Mouse (Mus musculus) olfactory bulb, adult 2 months (tissue): Measurements from ENCODE around the gene Rad51.

Experiments
- CTCF ChIP-seq: fragments of 200-500 bp; IDR thresholded peaks from 2 replicates; pipeline ENCODE4 v1.5.1; 2012; ENCODE audit warnings: low read depth, mild to moderate bottlenecking, low read length, moderate library complexity; ENCODE audit not compliant: insufficient read depth
- POLR2A ChIP-seq: fragments of 200-500 bp; IDR thresholded peaks from 2 replicates; pipeline ENCODE4 v1.6.1; 2012; ENCODE audit warnings: mild to moderate bottlenecking, low read depth, low read length, moderate library complexity; ENCODE audit not compliant: insufficient read depth

DNA sequence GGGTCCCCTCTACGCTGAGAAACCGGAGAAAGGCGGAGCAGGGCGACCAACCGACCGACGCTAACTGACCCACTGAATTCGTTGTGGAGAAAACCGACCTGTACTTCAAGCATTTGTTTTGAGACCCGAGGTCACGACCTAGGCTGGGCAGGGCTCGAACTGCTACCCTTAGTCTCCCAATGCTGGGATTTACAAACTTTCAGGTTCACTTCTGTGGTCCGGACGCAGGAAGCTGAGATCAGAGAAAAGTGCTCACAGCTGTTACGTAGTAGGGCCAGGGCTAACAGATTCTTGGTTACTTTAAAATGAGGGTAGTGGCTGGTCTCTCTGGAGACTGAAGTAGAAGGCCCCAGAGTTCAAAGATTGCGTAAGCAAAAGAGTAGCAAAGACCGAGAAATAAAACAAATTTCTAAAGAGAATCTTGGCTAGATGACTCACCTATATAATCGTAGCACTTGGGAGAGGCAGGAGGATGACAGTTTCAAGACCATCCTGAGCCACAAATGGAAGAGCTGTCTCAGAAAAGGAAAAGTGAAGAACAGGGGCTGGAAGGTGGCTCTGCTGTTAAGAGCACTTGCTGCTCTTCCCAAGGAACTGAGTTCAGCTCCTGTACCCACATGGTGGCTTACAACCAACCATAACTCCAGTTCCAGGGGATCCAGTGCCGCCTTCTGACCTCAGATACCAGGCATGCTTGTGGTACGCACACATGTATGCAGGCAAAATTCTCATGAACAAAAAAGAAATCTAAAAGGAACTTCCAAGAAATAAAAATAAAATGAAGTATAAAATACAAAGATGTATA lies 730 bp downstream of the Rad51 start:
- TF ChIP-seq POLR2A (no peak), CTCF (no peak)
